Mouse (Mus musculus): ENCODE results near the gene Pycr2. TPM values are rescaled to one million over a fixed set of nuclear protein-coding genes. Genes with fewer than 3 reads are reported as not detected.

The Pycr2 gene
- polyA plus RNA-seq (2016; fragmentation: Nextera tagmentation; extraction: Ambion mirVana), result 52.2 and 58.2 TPM in 2 replicates

GRCm38 (mm10) chr1:180904039-180904814, at the start of gene Pycr2:
TSS of gene Pycr2 (plus strand) at chr1:180904293.
- Histone ChIP-seq H3K27me3 (replicated peaks) (no peaks in the 10 kb centered on the region), H3K36me3 (peaks cover 30% of the 10 kb centered on the region), H3K4me1 (replicated peaks) (peaks cover 19% of the 10 kb centered on the region), H3K9ac (peak within 1 kb of the TSS; percentile 80), H3K4me2 (peak within 1 kb of the TSS; percentile 89), H3K9me3 (replicated peaks) (no peaks in the 10 kb centered on the region), H3K4me3 (peak within 1 kb of the TSS; percentile 71), H3K27ac (ENCODE audit: poor library complexity, severe bottlenecking) (peak within 1 kb of the TSS; percentile 65)
- WGBS, result under 1% methylated on average over 52 of the region's 52 CpGs
- peak; percentile 97 for ATAC-seq (ENCODE audit: insufficient number of reproducible peaks, low FRiP score)

GRCm38 (mm10) chr1:180858763-180859162, 45.3 kb upstream of the Pycr2 start:
- no peak for ATAC-seq (ENCODE audit: insufficient number of reproducible peaks, low FRiP score)
- H3K4me3 ChIP-seq, result no peak overlapping the region
- H3K27me3 ChIP-seq (replicated peaks), result no peaks in the 10 kb centered on the region
- no peaks in the 10 kb centered on the region for H3K9me3 ChIP-seq (replicated peaks)
- no peak overlapping the region for H3K9ac ChIP-seq
- H3K36me3 ChIP-seq, result peaks cover 79% of the 10 kb centered on the region
- no peak overlapping the region for H3K4me2 ChIP-seq
- no peaks in the 10 kb centered on the region for H3K4me1 ChIP-seq (replicated peaks)
- no peak overlapping the region for H3K27ac ChIP-seq (ENCODE audit: poor library complexity, severe bottlenecking)

DNA sequence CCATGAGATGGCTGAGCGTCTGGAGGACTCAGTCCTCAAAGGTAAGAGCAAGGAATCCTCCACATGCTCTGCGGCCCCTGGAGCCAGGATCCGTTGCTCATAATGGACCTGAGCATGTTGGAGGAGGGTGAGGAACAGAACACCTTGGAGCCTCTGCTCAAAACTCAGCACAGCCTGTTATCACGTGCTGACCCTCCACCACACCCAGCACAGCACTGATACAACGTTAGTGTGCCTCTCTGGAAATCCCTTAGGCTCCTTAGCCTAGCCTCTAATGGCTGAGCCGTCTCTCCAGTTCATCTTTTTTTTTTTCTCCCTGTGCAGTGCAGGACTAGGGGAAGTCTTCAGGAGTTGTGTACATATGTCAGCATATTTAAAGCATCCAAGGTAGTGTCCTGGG, 44.1 kb upstream of the Pycr2 start:
- H3K4me3 ChIP-seq, result no peak overlapping the region
- no peak for ATAC-seq (ENCODE audit: insufficient number of reproducible peaks, low FRiP score)
- no peaks in the 10 kb centered on the region for H3K27me3 ChIP-seq (replicated peaks)
- H3K4me2 ChIP-seq, result no peak overlapping the region
- H3K27ac ChIP-seq (ENCODE audit: poor library complexity, severe bottlenecking), result no peak overlapping the region
- WGBS, result 72% methylated on average over 6 of the region's 6 CpGs
- H3K9me3 ChIP-seq (replicated peaks), result no peaks in the 10 kb centered on the region
- peaks cover 91% of the 10 kb centered on the region for H3K36me3 ChIP-seq
- H3K9ac ChIP-seq, result 0 out of 2 replicates have a peak overlapping the region, but pooled peaks have one; percentile 11
- no peaks in the 10 kb centered on the region for H3K4me1 ChIP-seq (replicated peaks)

GRCm38 (mm10) chr1:180863606-180864005, 40.5 kb upstream of the Pycr2 start:
- ATAC-seq (ENCODE audit: insufficient number of reproducible peaks, low FRiP score), result no peak
- H3K4me3 ChIP-seq, result no peak overlapping the region
- H3K9ac ChIP-seq, result no peak overlapping the region
- H3K4me2 ChIP-seq, result no peak overlapping the region
- H3K27ac ChIP-seq (ENCODE audit: poor library complexity, severe bottlenecking), result no peak overlapping the region
- no peaks in the 10 kb centered on the region for H3K9me3 ChIP-seq (replicated peaks)
- H3K27me3 ChIP-seq (replicated peaks), result no peaks in the 10 kb centered on the region
- H3K36me3 ChIP-seq, result peaks cover 89% of the 10 kb centered on the region
- H3K4me1 ChIP-seq (replicated peaks), result 0 out of 2 replicates have a peak, but pooled peaks cover 3% of the 10 kb centered on the region
- 5% methylated on average over 1 of the region's 1 CpGs for WGBS

DNA sequence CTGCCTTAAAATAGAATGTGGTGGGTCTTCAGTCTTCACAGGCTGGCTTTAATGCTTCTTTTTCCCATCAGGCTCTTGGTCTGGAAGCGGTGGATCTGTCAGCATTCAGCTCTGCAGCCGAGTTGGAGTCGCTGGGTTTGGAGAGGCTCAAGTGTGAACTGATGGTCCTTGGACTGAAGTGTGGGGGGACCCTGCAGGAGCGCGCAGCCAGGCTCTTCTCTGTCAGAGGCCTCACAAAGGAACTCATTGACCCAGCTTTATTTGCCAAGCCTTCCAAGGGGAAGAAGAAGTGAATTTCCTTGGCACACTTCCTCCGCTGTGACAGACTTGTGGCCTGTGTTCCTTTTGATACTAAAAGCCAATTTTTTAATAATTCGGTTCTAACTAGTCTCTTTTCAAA, 38.1 kb upstream of the Pycr2 start:
- Histone ChIP-seq H3K4me3 (no peak overlapping the region), H3K4me1 (replicated peaks) (peaks cover 17% of the 10 kb centered on the region), H3K27ac (ENCODE audit: poor library complexity, severe bottlenecking) (no peak overlapping the region; the same call in 1 of the 2 replicates), H3K36me3 (peaks cover 66% of the 10 kb centered on the region), H3K4me2 (no peak overlapping the region), H3K9me3 (replicated peaks) (no peaks in the 10 kb centered on the region), H3K9ac (no peak overlapping the region), H3K27me3 (replicated peaks) (no peaks in the 10 kb centered on the region)
- ATAC-seq (ENCODE audit: insufficient number of reproducible peaks, low FRiP score), result no peak
- WGBS, result 78% methylated on average over 7 of the region's 7 CpGs

GRCm38 (mm10) chr1:180870122-180870650, 33.9 kb upstream of the Pycr2 start:
- WGBS, result 43% methylated on average over 13 of the region's 13 CpGs
- peaks cover 3% of the 10 kb centered on the region; the same call in 1 of the 2 replicates for H3K9me3 ChIP-seq (replicated peaks)
- H3K9ac ChIP-seq, result no peak overlapping the region
- no peaks in the 10 kb centered on the region for H3K27me3 ChIP-seq (replicated peaks)
- H3K4me2 ChIP-seq, result peak overlapping the region; percentile 17
- ATAC-seq (ENCODE audit: insufficient number of reproducible peaks, low FRiP score), result no peak
- no peak overlapping the region for H3K4me3 ChIP-seq
- H3K4me1 ChIP-seq (replicated peaks), result peaks cover 17% of the 10 kb centered on the region
- no peak overlapping the region for H3K27ac ChIP-seq (ENCODE audit: poor library complexity, severe bottlenecking)
- peaks cover 30% of the 10 kb centered on the region for H3K36me3 ChIP-seq

GRCm38 (mm10) chr1:180873861-180874484, 30.1 kb upstream of the Pycr2 start:
- H3K27me3 ChIP-seq (replicated peaks), result no peaks in the 10 kb centered on the region
- peaks cover 13% of the 10 kb centered on the region for H3K4me1 ChIP-seq (replicated peaks)
- WGBS, result 21% methylated on average over 9 of the region's 9 CpGs
- no peak overlapping the region for H3K9ac ChIP-seq
- no peak overlapping the region for H3K4me2 ChIP-seq
- no peaks in the 10 kb centered on the region for H3K36me3 ChIP-seq
- no peak overlapping the region for H3K4me3 ChIP-seq
- H3K9me3 ChIP-seq (replicated peaks), result peaks cover 3% of the 10 kb centered on the region; the same call in 1 of the 2 replicates
- no peak overlapping the region for H3K27ac ChIP-seq (ENCODE audit: poor library complexity, severe bottlenecking)
- ATAC-seq (ENCODE audit: insufficient number of reproducible peaks, low FRiP score), result no peak

- Histone ChIP-seq H3K4me1 (replicated peaks) (peaks cover 12% of the 10 kb centered on the region), H3K27me3 (replicated peaks) (no peaks in the 10 kb centered on the region), H3K4me2 (no peak overlapping the region), H3K9me3 (replicated peaks) (peaks cover 3% of the 10 kb centered on the region; the same call in 1 of the 2 replicates), H3K4me3 (no peak overlapping the region), H3K36me3 (no peaks in the 10 kb centered on the region), H3K9ac (no peak overlapping the region), H3K27ac (ENCODE audit: poor library complexity, severe bottlenecking) (no peak overlapping the region)
- ATAC-seq (ENCODE audit: insufficient number of reproducible peaks, low FRiP score), result no peak
- 56% methylated on average over 2 of the region's 2 CpGs for WGBS
Measured at GRCm38 (mm10) chr1:180874615-180875014, 29.5 kb upstream of the Pycr2 start.

DNA sequence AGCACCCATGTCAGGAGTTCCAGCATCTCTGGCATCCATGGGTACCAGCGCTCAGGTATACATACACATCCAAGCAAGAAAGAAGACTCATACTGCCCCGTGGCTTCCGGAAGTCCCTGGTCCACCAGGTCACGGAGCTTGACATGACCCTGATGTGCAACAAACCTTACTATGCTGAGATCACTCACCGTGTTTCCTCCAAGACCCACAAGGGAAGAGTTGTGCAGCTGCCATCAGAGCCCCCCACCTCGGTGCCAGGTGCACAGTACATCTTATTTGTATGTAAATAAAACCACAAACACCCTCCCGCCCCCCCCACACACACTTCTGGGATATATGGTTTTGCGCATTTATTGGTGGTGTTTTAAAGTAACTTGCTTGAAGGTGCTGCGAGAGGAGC, 29.0 kb upstream of the Pycr2 start:
- H3K9me3 ChIP-seq (replicated peaks), result peaks cover 3% of the 10 kb centered on the region; the same call in 1 of the 2 replicates
- H3K27me3 ChIP-seq (replicated peaks), result no peaks in the 10 kb centered on the region
- no peak overlapping the region for H3K9ac ChIP-seq
- peaks cover 7% of the 10 kb centered on the region for H3K4me1 ChIP-seq (replicated peaks)
- no peak overlapping the region for H3K27ac ChIP-seq (ENCODE audit: poor library complexity, severe bottlenecking)
- WGBS, result 84% methylated on average over 9 of the region's 9 CpGs
- H3K4me2 ChIP-seq, result no peak overlapping the region
- no peak for ATAC-seq (ENCODE audit: insufficient number of reproducible peaks, low FRiP score)
- no peak overlapping the region for H3K4me3 ChIP-seq
- H3K36me3 ChIP-seq, result no peaks in the 10 kb centered on the region

- no peak overlapping the region for H3K27ac ChIP-seq (ENCODE audit: poor library complexity, severe bottlenecking)
- H3K4me3 ChIP-seq, result no peak overlapping the region
- no peaks in the 10 kb centered on the region for H3K36me3 ChIP-seq
- ATAC-seq (ENCODE audit: insufficient number of reproducible peaks, low FRiP score), result no peak
- H3K27me3 ChIP-seq (replicated peaks), result no peaks in the 10 kb centered on the region
- no peak overlapping the region for H3K9ac ChIP-seq
- H3K4me1 ChIP-seq (replicated peaks), result no peaks in the 10 kb centered on the region
- WGBS, result 75% methylated on average over 4 of the region's 4 CpGs
- no peak overlapping the region for H3K4me2 ChIP-seq
- H3K9me3 ChIP-seq (replicated peaks), result peaks cover 3% of the 10 kb centered on the region; the same call in 1 of the 2 replicates
Measured at GRCm38 (mm10) chr1:180877466-180877865, 26.6 kb upstream of the Pycr2 start.

DNA sequence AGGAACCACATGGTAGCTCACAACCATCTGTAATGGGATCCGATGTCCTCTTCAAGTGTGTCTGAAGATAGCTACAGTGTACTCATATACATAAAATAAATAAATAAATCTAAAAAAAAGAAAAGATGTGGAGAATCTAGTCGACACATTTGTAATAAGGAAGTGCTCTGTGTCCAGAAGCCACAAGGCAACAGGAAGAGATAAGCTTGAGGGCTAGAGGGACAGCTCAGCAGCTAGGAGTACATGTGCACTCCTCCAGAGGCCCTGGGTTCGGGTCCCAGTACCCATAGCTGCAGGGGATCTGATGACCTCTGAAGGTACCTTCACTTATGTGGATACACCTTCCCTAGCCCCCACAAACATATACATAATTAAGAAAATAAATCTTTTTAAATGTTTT, 22.3 kb upstream of the Pycr2 start:
- 59% methylated on average over 3 of the region's 3 CpGs for WGBS
- H3K36me3 ChIP-seq, result no peaks in the 10 kb centered on the region
- no peak overlapping the region for H3K27ac ChIP-seq (ENCODE audit: poor library complexity, severe bottlenecking)
- ATAC-seq (ENCODE audit: insufficient number of reproducible peaks, low FRiP score), result no peak
- H3K4me2 ChIP-seq, result no peak overlapping the region
- H3K9ac ChIP-seq, result no peak overlapping the region
- H3K9me3 ChIP-seq (replicated peaks), result no peaks in the 10 kb centered on the region
- H3K4me3 ChIP-seq, result no peak overlapping the region
- peaks cover 14% of the 10 kb centered on the region for H3K4me1 ChIP-seq (replicated peaks)
- H3K27me3 ChIP-seq (replicated peaks), result peaks cover 6% of the 10 kb centered on the region

All from heart, embryonic 12.5 days (tissue).